Mouse (Mus musculus): ENCODE measurements around the gene 4930470P17Rik.

4930470P17Rik gene

GRCm38 (mm10) chr2:170577502-170577901 is 24.3 kb downstream of the 4930470P17Rik start:
- no peak for DNase-seq

GRCm38 (mm10) chr2:170576077-170576476 is 25.7 kb downstream of the 4930470P17Rik start:
- no peak for DNase-seq

DNA sequence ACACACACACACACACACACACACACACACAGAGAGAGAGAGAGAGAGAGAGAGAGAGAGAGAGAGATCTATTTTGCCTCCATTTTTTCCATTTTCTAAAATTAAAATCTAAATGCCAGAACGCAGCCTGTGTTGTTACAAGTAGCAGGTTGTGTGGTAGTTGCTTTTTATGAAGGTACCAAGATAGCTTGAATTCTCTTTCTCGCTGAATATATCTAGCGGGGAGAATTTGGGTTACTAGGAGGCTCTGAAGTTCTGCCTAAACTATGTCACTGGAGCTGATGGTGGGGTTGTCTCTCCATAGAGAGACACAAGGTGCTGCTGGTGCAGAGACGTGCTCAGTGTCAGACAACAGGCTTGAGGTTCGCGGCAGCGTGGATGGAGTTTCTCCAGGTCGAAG is 36.8 kb downstream of the 4930470P17Rik start:
- DNase-seq, result no peak

DNA sequence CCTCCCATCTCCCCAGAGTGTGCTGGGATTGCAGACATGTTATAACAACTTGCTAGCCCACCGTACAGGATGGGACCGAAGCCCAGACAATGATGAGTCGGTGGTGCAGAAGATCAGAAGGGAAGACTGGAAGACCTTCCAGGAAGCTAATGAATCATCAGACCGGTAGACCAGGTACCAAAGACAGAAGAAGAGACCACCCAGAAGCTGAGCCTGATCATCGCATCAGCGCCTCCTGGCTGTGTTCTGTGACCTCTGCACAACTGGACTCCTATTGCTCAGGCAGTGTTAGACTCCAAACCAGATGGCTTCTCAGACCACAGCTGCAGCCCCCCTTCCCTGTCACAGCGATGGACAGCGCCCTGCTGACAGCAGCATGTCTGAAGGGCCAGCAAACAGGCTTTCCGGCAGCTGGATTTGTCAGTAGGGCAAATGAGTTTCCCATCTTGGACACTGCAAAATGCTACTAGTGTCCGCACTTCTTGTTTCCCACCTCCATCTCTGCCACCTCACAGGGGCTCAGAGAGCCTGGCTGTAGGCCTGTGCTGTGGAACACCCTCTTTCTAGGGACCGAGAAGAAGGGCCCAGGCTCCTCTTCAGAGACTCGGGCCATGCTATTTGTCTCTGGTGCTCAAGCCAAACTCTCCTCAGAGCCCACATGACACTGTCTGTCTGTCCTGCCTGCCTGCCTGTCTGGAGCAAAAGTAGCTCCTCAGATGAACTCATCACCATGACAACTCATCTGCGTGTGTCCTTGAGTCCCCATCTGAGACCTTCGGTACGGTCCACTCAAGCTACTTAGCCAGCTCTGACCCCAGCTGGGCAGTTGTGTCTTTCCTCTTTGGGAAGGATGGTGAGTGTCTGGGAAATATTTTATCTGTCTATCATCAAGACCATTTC is 37.6 kb downstream of the 4930470P17Rik start:
- no peak for DNase-seq

GRCm38 (mm10) chr2:170552088-170552487 is 49.7 kb downstream of the 4930470P17Rik start:
- no peak for DNase-seq

DNA sequence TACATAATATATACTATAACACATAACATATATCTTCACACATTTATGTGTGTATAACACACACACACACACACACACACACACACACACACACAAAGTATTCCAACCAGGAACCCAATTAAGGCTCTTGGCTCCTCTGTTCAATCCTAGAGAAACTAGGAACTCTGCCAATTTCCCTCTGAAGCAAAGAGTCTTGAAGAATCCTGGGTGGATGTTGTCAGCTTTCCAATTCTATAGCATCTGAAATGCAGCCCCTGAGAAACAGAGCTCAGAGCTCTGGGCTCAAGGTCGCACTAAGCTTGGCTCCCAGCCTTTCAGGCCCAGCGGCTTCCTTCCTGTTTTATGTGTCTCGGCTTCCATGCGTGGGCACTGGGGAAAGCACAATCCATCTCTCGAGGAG is 51.6 kb downstream of the 4930470P17Rik start:
- no peak for DNase-seq

DNA sequence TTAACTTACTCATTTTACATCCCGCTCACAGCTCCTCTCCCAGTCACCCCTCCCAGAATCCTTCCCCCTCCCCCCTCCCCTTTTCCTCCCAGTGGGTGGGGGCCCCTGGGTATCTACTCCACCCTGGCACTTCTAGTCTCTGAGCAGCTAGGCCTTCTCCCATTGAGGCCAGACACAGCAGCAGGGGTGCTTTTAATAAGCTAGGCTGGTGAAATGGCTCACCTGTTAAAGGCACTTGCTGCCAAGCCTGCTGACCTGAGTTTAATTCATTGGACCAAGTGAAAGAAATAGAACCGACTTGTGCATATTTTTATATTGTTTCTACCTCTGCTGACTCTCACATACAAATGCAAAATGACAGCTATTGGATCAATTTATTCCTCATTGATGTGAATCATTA is 52.7 kb downstream of the 4930470P17Rik start:
- no peak for DNase-seq

DNA sequence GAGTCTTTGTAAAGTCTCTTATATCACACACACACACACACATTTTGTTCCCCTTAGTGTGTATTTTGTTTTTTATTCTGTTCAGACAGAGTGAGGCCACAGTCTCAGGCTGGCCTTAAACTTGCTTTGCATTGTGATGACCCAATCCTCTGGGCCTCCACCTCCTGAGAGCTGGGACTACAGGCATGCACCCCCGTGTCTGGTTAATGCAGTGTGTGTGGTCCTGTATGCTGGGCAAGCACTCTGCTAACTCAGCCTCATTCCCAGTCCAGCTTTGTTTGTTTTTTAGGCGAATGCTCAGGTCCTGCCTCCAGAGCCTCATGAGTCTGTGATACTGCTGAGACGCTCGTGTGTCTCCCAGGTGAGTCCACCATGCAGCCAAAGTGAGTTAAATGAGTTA is 53.8 kb downstream of the 4930470P17Rik start:
- DNase-seq, result no peak

- no peak for DNase-seq
These were observed 54.3 kb downstream of the 4930470P17Rik start for GRCm38 (mm10) chr2:170547526-170547925.

- DNase-seq, result no peak
These were observed 56.1 kb downstream of the 4930470P17Rik start for GRCm38 (mm10) chr2:170545745-170546144.

GRCm38 (mm10) chr2:170544950-170545349 is 56.9 kb downstream of the 4930470P17Rik start:
- DNase-seq, result no peak

- DNase-seq, result no peak
These were observed 57.7 kb downstream of the 4930470P17Rik start for GRCm38 (mm10) chr2:170544159-170544558.

DNA sequence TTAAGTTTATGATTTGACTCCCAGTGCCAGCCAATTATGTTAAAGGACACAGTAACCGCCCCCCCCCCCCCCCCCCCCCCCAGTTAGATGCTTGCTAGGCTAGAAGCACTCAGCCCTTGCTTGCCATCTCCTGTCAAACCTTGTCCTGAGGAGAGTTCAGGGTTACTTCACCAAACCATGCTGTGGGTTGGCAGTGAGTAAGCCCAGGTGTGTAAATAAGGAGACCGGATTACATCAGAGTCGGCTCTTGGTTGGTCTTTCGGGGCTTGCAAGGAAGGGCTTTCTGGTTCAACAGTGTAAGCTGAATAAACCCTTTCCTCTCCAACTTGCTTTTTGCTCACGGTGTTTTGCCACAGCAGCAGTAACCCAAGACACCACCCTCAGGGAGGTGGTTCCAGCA is 58.2 kb downstream of the 4930470P17Rik start:
- peak; percentile 20 to 32 for DNase-seq

GRCm38 (mm10) chr2:170539211-170539610 is 62.6 kb downstream of the 4930470P17Rik start:
- DNase-seq, result no peak

- no peak for DNase-seq
These were observed 66.0 kb downstream of the 4930470P17Rik start for GRCm38 (mm10) chr2:170535841-170536240.

DNA sequence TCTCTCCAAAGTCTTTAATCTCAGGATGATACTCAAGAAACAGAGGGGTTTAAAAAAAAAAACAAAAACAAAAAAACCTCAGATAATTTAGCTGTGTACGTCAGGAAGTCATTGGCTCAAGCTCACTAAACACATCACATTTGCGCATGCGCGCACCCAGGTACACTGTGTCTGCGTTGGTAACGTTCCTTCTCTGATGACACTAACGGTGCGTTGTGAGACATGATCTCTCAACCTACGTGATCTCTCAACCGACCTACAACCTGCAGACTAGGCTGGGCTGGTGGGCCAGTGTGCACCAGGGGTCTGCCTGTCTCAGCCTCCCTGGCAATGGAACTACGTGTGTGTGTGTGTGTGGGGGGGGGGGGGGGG is 67.0 kb downstream of the 4930470P17Rik start:
- no peak for DNase-seq

DNA sequence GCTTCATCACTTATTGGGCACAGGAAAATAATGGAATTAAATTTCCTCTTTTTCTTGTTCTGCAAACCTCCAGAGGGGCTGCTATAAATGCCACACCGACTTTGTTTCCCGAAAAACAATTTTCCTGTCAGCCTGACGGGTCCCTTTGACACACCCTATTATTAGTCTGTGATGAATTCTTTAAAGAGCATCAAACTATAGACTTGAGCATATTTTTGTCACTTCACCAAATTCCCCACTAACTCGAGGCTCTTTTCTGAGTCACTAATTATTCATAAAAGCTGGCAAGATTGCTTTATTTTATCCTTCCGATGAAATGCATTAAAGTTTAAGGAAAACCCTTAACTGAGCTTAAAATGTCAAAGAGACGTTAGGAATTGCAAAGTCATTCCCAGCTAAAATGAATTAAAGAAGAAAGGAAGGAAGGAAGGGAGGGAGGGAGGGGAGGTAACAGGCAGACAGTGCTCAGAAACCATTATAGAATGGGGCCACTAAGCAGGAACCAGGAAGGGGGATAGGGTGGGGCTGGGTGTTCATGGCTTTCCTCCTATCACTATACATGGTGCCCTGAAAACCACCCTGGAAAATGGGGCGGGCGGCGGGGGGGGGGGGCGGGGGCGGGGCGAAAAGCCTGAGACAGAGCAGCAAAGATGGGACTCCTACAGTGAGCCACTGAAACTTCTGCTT is 67.6 kb downstream of the 4930470P17Rik start:
- DNase-seq, result no peak

DNA sequence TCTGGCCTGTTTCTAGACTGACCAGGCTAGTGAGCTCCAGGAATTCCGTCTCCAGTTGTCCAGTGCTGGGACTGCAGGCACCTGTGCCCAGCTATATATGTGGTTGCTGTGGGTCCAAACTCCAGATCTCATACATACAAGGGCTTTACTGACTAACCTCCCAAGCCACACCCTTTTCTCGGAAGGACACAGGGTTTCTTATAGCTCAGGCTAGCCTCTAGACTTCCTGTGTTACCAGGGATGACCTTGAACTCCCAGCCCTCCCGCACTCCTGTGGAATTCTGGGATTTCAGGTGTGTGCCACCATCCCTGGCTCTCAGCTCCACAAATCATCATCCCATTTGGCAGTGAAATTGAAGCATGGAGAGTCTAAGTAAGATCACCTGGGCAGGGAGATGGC is 71.6 kb downstream of the 4930470P17Rik start:
- DNase-seq, result no peak

GRCm38 (mm10) chr2:170529766-170530165 is 72.1 kb downstream of the 4930470P17Rik start:
- no peak for DNase-seq
